Mouse (Mus musculus): Measurements from ENCODE around the gene Acta2.

DNA sequence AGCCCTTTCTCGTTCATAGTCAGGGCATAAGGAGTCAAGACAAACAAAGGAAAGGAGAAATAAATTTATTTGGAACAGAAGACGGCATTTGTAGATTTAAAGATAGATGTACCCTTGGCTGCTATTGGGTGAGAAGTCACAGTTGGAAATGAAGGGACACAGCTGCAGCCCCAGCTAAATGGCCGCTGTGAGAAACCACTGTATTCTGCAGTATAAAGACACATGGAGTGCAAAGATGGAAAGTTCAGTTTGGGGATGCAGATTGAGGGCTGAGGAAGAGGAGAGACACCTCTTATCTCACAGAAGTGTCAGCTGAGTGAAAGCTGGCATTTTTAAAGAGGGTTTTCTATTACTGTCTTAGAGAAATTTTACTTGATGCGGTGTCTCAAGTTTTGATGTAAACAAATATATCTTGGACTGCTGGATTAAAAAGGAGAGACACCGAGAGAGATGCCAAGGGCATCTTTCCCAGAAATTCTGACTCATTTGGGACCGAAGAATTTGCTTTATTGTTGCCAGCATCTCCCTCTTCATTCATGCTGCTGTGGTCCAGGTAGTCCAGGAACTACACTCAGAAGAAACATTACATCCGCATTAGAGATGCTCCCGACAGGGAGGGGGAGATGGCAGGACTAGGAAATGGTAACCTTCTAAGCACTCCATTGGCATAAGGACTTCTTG lies 48.5 kb downstream of the Acta2 start:
- TF ChIP-seq CTCF (conservative IDR thresholded peaks at IDR 0.05; ENCODE audit: low read length) (no peak), POU5F1 (IDR thresholded peaks at IDR 0.05; ENCODE audit: borderline replicate concordance, low read length) (no peak)
